ENCODE assay signal across 8 mouse cellular contexts in the genomic region with DNA sequence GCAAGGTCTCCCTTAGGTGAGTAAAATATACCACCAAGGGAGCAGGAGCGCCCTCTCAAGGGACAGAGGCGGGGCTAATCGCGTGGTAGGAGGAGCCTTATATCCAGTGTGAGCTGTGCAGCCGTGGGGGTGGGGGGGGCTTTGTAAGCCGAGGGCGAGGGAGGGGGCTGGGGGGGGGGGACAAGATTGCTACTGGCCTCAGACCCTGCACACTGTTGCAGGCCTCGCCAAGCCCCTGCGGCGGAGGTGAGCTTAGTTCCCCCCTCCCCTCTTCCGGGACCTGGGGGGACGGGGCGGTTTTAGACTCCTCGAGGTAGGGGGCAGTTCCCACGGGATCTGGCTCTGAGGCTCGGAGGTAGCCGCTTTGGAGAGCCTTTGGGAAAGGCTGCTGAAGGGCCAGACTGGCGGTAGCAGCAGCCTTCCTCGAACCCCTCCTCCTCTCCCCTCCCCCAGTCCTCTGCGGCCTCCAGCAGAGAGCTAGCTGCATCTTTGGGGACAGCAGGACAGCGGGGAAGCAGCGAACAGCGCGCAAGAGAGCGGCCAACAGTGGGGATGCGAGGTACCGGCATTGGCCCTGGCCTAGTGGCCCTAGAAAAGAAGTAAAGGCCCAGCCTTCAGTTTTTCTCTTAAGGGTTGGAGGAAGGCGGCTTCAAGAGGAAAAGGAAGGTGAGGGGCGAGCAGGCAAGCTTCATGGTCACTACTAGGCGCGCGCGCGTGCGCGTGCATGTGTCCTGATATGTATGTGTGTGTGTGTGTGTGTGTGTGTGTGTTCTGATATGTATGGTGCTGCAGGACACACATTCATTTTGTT. TPM values are rescaled to one million over a fixed set of nuclear protein-coding genes. Genes with fewer than 3 reads are reported as not detected.
A peak's percentile ranks its signal among the peaks of the same experiment; 100 is the strongest.
DNase-seq lines count a peak whose midpoint lies in the region; ATAC-seq and TF ChIP-seq lines count a peak whose summit lies in the region.

A gene (plus strand): TSS at position 107 of the 811 bp plus-strand sequence.

- H3K79me2 ChIP-seq in macrophage (ENCODE audit: inconsistent target), result peaks cover 23% of the 10 kb centered on the region

- no peaks in the 10 kb centered on the region; the same call in 1 of the 2 replicates for H3K27me3 ChIP-seq in hindbrain, embryonic 16.5 days (replicated peaks; ENCODE audit: control insufficient read depth, insufficient read depth, low read length)

- DNase-seq in WW6 (ENCODE audit: low read depth, low spot score), result peak; percentile 20
- DNase-seq in cerebellum, postnatal 4 days (ENCODE audit: low spot score in 2 of 2), result peak; percentile 25 to 74
- peak; percentile 69 for DNase-seq in gastrocnemius, adult 2 months
- peak; percentile 50 to 58 for DNase-seq in left cerebral cortex, adult 2 months (ENCODE audit: extremely low spot score in 1 of 2, low spot score in 2 of 2)
- peak; percentile 56 for DNase-seq in right cerebral cortex, adult 18-20 months
- DNase-seq in urinary bladder, adult 2 months (ENCODE audit: low spot score), result peak; percentile 44

- WGBS in hindbrain, embryonic 16.5 days, result 15% methylated on average over 26 of the region's 36 CpGs
- WGBS in macrophage (ENCODE audit: missing documents), result 31% methylated on average over 18 of the region's 36 CpGs

- peak within 1 kb of the TSS; percentile 77 for H3K9ac ChIP-seq in hindbrain, embryonic 16.5 days (ENCODE audit: low read depth, low read length)

- TF ChIP-seq CTCF in gastrocnemius, adult 2 months (IDR thresholded peaks at IDR 0.05), result no peak; the same call in 1 of the 2 replicates
- no peak; the same call in 1 of the 2 replicates for TF ChIP-seq CTCF in left cerebral cortex, adult 2 months (IDR thresholded peaks at IDR 0.05)

- peak within 1 kb of the TSS; percentile 98 for H3K27ac ChIP-seq in gastrocnemius, adult 2 months
- peak within 1 kb of the TSS; percentile 92 for H3K27ac ChIP-seq in hindbrain, embryonic 16.5 days (ENCODE audit: low read depth, low read length)
- peak within 1 kb of the TSS; percentile 89 for H3K27ac ChIP-seq in left cerebral cortex, adult 2 months
- peak within 1 kb of the TSS; percentile 70 for H3K27ac ChIP-seq in macrophage

- no peaks in the 10 kb centered on the region for H3K36me3 ChIP-seq in hindbrain, embryonic 16.5 days (ENCODE audit: control insufficient read depth, insufficient read depth, low read length)
- no peaks in the 10 kb centered on the region for H3K36me3 ChIP-seq in macrophage (ENCODE audit: inconsistent target)

- intact Hi-C loops in gastrocnemius, adult 2 months (cut with DNase I), result loop anchor here (10.0 kb wide), 2 partner anchors 214 to 986 kb away; a partner anchor contains a TSS
- intact Hi-C loops in left cerebral cortex, adult 2 months (cut with DNase I), result loop anchor here (5.0 kb wide), 4 partner anchors 164 to 459 kb away; a partner anchor contains a TSS

- peak within 1 kb of the TSS; percentile 88 for H3K4me3 ChIP-seq in gastrocnemius, adult 2 months
- H3K4me3 ChIP-seq in hindbrain, embryonic 16.5 days (ENCODE audit: low read length), result peak within 1 kb of the TSS; percentile 56
- H3K4me3 ChIP-seq in left cerebral cortex, adult 2 months, result peak within 1 kb of the TSS; percentile 63
- peak within 1 kb of the TSS; percentile 52 for H3K4me3 ChIP-seq in macrophage (ENCODE audit: inconsistent target)

- no peaks in the 10 kb centered on the region for H3K9me3 ChIP-seq in hindbrain, embryonic 16.5 days (ENCODE audit: control insufficient read depth, low read length)

- H3K4me1 ChIP-seq in hindbrain, embryonic 16.5 days (ENCODE audit: control insufficient read depth, insufficient read depth, low read depth, low read length), result peaks cover 7% of the 10 kb centered on the region

- ATAC-seq in hindbrain, embryonic 16.5 days, result peak; percentile 48

- H3K4me2 ChIP-seq in hindbrain, embryonic 16.5 days (ENCODE audit: low read length), result peak within 1 kb of the TSS; percentile 49

RNA-seq across cellular contexts. Expression of the gene that starts here (rescaled TPM):
- total RNA-seq in gastrocnemius, adult 2 months (2021), result 100 to 1,000 TPM; 113 to 116 TPM
- 38.1 and 47.6 TPM in 2 replicates for polyA plus RNA-seq in hindbrain, embryonic 16.5 days (2015; fragmentation: Nextera tagmentation; extraction: Ambion mirVana)
- 100 to 1,000 TPM; 278 to 297 TPM for total RNA-seq in left cerebral cortex, adult 2 months (2021)
- 1,000 to 10,000 TPM in 1 of 26 experiments, 100 to 1,000 TPM in 25; 487 to 1,005 (median 679) TPM for total RNA-seq in macrophage (2018; cell fraction: chromatin; rRNA removed)
- total RNA-seq in macrophage (2018; cell fraction: cytosol; rRNA removed), result 100 to 1,000 TPM in 3 of 26 experiments, 10 to 100 TPM in 23; 41.5 to 120 (median 78.3) TPM
- 100 to 1,000 TPM; 199 to 420 (median 324) TPM for total RNA-seq in macrophage (2018; cell fraction: nucleus; rRNA removed)
- polyA plus RNA-seq in macrophage (2018), result 38.2 to 49.8 TPM (median 41.1 TPM) in 3 replicates
- 67.9 and 77.9 TPM in 2 replicates for polyA plus RNA-seq in urinary bladder, adult 2 months (2012; rRNA removed)

Comparison
In these comparisons a context has a peak if more than half of its experiments do, and no peak if none do; other contexts are left out.
1. Peak in every context shown above with its lines: DNase-seq, ATAC-seq, H3K4me3 ChIP-seq and H3K27ac ChIP-seq.